Mouse (Mus musculus) heart, adult 2 months (tissue): ENCODE measurements at regions not wholly inside any gene's neighbourhood (a gene's known extent, or its start where the extent isn't known, plus 50 kb on each side); places are given as distances from the start of the nearest gene placed in this dataset.

Experiments used
- CTCF ChIP-seq: fragments of 200-600 bp; IDR thresholded peaks from 2 replicates; pipeline ENCODE4 v1.8.1; 2022; ENCODE audit warnings: antibody characterized with exemption, mild to moderate bottlenecking, moderate library complexity
- POLR2A ChIP-seq: fragments of 200-500 bp; IDR thresholded peaks from 2 replicates; pipeline ENCODE4 v1.6.1; 2011; ENCODE audit warnings: mild to moderate bottlenecking, low read depth, low read length, control low read depth; ENCODE audit not compliant: insufficient read depth

DNA sequence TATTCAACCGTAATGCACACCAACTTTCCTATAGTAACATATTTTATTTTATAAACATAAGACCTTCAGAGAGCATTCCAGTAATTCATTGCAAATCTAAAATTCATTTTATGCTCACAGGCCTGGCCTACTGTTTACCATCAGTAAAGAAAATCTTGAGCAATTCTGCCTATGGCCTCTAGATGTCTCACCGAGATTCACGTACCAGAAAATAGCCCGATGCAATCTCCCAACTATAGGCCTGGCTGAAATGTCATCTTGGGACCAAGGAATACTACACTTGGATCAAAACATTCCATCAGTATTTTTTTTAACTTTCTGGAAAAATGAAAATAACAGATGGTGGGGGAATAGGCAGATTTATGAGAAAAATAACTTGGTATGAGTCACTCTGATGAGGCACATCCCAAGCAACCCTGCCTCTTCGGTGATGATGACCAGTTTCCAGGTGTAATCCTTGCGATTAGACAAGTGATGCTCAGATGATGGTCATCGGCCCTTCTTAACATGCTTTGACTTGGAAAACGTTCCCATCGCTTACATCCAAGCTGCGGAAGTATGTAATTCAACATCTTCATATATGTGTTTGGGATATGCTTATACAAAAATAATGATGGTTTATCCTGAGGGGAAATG, 439.9 kb downstream of the Nyap2 start:
- TF ChIP-seq CTCF: peak; percentile 81
- no peak for TF ChIP-seq POLR2A
